Mouse (Mus musculus): Measurements from ENCODE around the gene Trim41.

- no peak for TF ChIP-seq CTCF (IDR thresholded peaks at IDR 0.05; ENCODE audit: low read depth)
- no peak for TF ChIP-seq EP300 (optimal IDR thresholded peaks at IDR 0.05)
Measured at GRCm38 (mm10) chr11:48798984-48799920, 17.9 kb downstream of the Trim41 start.

Data from stomach, postnatal 0 days (tissue).